Mouse (Mus musculus): ENCODE data around the gene Ambn.
"Not testable (repeated sequence)": the region's sequence is repeated elsewhere in the genome, so short reads cannot be mapped to it uniquely, and the experiment has no call there.

Ambn gene

GRCm38 (mm10) chr5:88455691-88456090, at the start of gene Ambn:
Gene Ambn (plus strand): TSS chr5:88455991.
- DNase-seq (ENCODE audit: low spot score in 2 of 2) = no peak

GRCm38 (mm10) chr5:88420319-88421065, 35.3 kb upstream of the Ambn start:
- no peak for DNase-seq (ENCODE audit: low spot score in 2 of 2)

- not testable (repeated sequence) for DNase-seq (ENCODE audit: low spot score in 2 of 2)
These were observed 30.9 kb upstream of the Ambn start for GRCm38 (mm10) chr5:88424892-88425291.

GRCm38 (mm10) chr5:88426753-88427152, 29.0 kb upstream of the Ambn start:
- no peak for DNase-seq (ENCODE audit: low spot score in 2 of 2)

- DNase-seq (ENCODE audit: low spot score in 2 of 2) = no peak
These were observed 11.7 kb downstream of the Ambn start for GRCm38 (mm10) chr5:88467471-88467870.

- DNase-seq (ENCODE audit: low spot score in 2 of 2) = no peak
These were observed 13.3 kb downstream of the Ambn start for GRCm38 (mm10) chr5:88468807-88469704.

- DNase-seq (ENCODE audit: low spot score in 2 of 2) = no peak
These were observed 31.9 kb downstream of the Ambn start, which contains the start of gene Enam for GRCm38 (mm10) chr5:88487675-88488074. Gene Enam (plus strand): TSS chr5:88487975.

- no peak for DNase-seq (ENCODE audit: low spot score in 2 of 2)
These were observed 33.2 kb downstream of the Ambn start for GRCm38 (mm10) chr5:88489004-88489403.

- DNase-seq (ENCODE audit: low spot score in 2 of 2) = no peak
These were observed 35.3 kb downstream of the Ambn start for GRCm38 (mm10) chr5:88491111-88491510.

GRCm38 (mm10) chr5:88499781-88500180, 44.0 kb downstream of the Ambn start:
- DNase-seq (ENCODE audit: low spot score in 2 of 2) = no peak

- DNase-seq (ENCODE audit: low spot score in 2 of 2) = no peak
These were observed 52.8 kb downstream of the Ambn start for GRCm38 (mm10) chr5:88508555-88508954.

- no peak for DNase-seq (ENCODE audit: low spot score in 2 of 2)
These were observed 53.2 kb downstream of the Ambn start for GRCm38 (mm10) chr5:88508990-88509389.
